Mouse (Mus musculus) heart, postnatal 4 days (tissue): ENCODE measurements at regions not wholly inside any gene's neighbourhood (a gene's known extent, or its start where the extent isn't known, plus 50 kb on each side); places are given as distances from the start of the nearest gene placed in this dataset.

Experiments used
- DNase-seq: peaks from one replicate; pipeline ENCODE4 v3.0.0; 2021

DNA sequence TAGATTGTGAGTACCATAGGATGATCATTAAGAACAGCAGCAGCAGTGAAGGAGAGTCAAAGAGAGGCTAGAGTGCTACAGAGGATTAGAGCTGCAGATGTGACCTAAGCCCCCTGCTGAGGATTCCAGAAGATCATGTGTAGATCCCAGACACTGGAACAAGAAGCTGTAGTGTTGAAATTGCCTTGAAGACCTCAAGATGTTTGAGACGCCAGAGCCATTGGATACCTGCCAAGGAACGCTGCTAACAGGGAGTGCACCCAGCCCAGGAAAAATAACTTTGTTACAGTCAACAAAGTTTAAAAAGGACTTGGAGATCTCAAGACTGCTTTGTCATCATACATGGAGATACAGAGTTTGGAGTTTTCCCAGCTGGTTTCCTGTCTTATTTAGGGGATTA is 955.0 kb upstream of the Pcdh10 start:
- peak; percentile 58 for DNase-seq

DNA sequence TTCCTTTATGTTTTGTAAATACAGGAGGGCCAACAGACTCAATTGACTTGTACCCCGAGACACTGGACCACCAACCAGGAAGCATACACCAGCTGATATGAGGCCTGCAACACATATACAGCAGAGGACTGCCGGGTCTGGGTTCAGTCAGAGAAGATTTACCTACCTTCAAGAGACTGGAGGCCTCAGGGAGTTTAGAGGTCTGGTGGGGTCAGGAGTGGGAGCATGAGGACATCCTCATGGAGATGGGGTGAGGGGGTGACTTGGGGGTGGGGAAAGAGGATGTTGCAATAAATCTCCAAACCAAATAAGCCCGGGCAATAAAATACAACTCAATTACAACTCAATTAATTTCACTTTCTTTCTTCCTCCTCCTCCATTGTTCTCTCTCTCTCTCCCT is 910.1 kb upstream of the Pcdh10 start:
- no peak for DNase-seq
